Mouse (Mus musculus): ENCODE results near the gene Ccdc144b.

GRCm38 (mm10) chr3:36083381-36083780 is 30.0 kb upstream of the Ccdc144b start:
- TF ChIP-seq CTCF (IDR thresholded peaks at IDR 0.05; ENCODE audit: borderline replicate concordance, extremely low read depth, insufficient read depth, insufficient read length) (no peak), POLR2A (IDR thresholded peaks at IDR 0.05; ENCODE audit: borderline replicate concordance, extremely low read depth, insufficient read depth, insufficient read length, poor library complexity, severe bottlenecking) (no peak)
